Mouse (Mus musculus): ENCODE results near the gene Taar8b. TPM values are rescaled to one million over a fixed set of nuclear protein-coding genes. Genes with fewer than 3 reads are reported as not detected.
A peak's percentile ranks its signal among the peaks of the same experiment; 100 is the strongest.
"Not testable (repeated sequence)": the region's sequence is repeated elsewhere in the genome, so short reads cannot be mapped to it uniquely, and the experiment has no call there.

Gene Taar8b
- not detected for total RNA-seq (2021)
- long read RNA-seq, experiment 1: 0 reads
- long read RNA-seq, experiment 2: 0 reads

- DNase-seq (ENCODE audit: low spot score): no peak
Measured at GRCm38 (mm10) chr10:24092194-24092593, at the start of gene Taar8b. Taar8b (minus strand) TSS chr10:24092294.

- no peak for DNase-seq (ENCODE audit: low spot score)
Measured at GRCm38 (mm10) chr10:24138623-24139261, 46.6 kb upstream of the Taar8b start.

- no peak for DNase-seq (ENCODE audit: low spot score)
Measured at GRCm38 (mm10) chr10:24134071-24134645, 42.1 kb upstream of the Taar8b start.

- DNase-seq (ENCODE audit: low spot score): no peak
Measured at GRCm38 (mm10) chr10:24133132-24133531, 41.0 kb upstream of the Taar8b start.

- no peak for DNase-seq (ENCODE audit: low spot score)
Measured at GRCm38 (mm10) chr10:24132273-24132672, 40.2 kb upstream of the Taar8b start.

GRCm38 (mm10) chr10:24131451-24132262 lies 39.6 kb upstream of the Taar8b start:
- peak; percentile 68 for DNase-seq (ENCODE audit: low spot score)

- peak; percentile 40 for DNase-seq (ENCODE audit: low spot score)
Measured at GRCm38 (mm10) chr10:24111116-24111778, 19.2 kb upstream of the Taar8b start.

GRCm38 (mm10) chr10:24109434-24109833 lies 17.3 kb upstream of the Taar8b start, which contains the start of gene Taar9:
Taar9 (minus strand) TSS chr10:24109534.
- not testable (repeated sequence) for DNase-seq (ENCODE audit: low spot score)

- DNase-seq (ENCODE audit: low spot score): no peak
Measured at GRCm38 (mm10) chr10:24108236-24108635, 16.1 kb upstream of the Taar8b start.

- DNase-seq (ENCODE audit: low spot score): no peak
Measured at GRCm38 (mm10) chr10:24107747-24108146, 15.7 kb upstream of the Taar8b start.

GRCm38 (mm10) chr10:24103299-24103698 lies 11.2 kb upstream of the Taar8b start:
- DNase-seq (ENCODE audit: low spot score): not testable (repeated sequence)

GRCm38 (mm10) chr10:24101812-24102211 lies 9.7 kb upstream of the Taar8b start, which contains the start of gene Taar8c:
Taar8c (minus strand) TSS chr10:24101912.
- DNase-seq (ENCODE audit: low spot score): not testable (repeated sequence)

- DNase-seq (ENCODE audit: low spot score): not testable (repeated sequence)
Measured at GRCm38 (mm10) chr10:24097010-24097409, 4.9 kb upstream of the Taar8b start.

- DNase-seq (ENCODE audit: low spot score): no peak
Measured at GRCm38 (mm10) chr10:24087168-24087567, 4.9 kb downstream of the Taar8b start.

GRCm38 (mm10) chr10:24086555-24086954 lies 5.5 kb downstream of the Taar8b start:
- no peak for DNase-seq (ENCODE audit: low spot score)

GRCm38 (mm10) chr10:24085936-24086335 lies 6.2 kb downstream of the Taar8b start:
- no peak for DNase-seq (ENCODE audit: low spot score)

GRCm38 (mm10) chr10:24080166-24080565 lies 11.9 kb downstream of the Taar8b start:
- peak; percentile 5 for DNase-seq (ENCODE audit: low spot score)

GRCm38 (mm10) chr10:24076200-24076599 lies 15.9 kb downstream of the Taar8b start, which contains the start of gene Taar8a:
Taar8a (plus strand) TSS chr10:24076500.
- not testable (repeated sequence) for DNase-seq (ENCODE audit: low spot score)

GRCm38 (mm10) chr10:24074751-24075150 lies 17.3 kb downstream of the Taar8b start:
- DNase-seq (ENCODE audit: low spot score): not testable (repeated sequence)

GRCm38 (mm10) chr10:24058986-24059385 lies 33.1 kb downstream of the Taar8b start:
- no peak for DNase-seq (ENCODE audit: low spot score)

GRCm38 (mm10) chr10:24052039-24052438 lies 40.1 kb downstream of the Taar8b start:
- DNase-seq (ENCODE audit: low spot score): no peak

All from gastrocnemius, adult 18-20 months (tissue).